Mouse (Mus musculus): ENCODE measurements around the gene Shcbp1l.

DNA sequence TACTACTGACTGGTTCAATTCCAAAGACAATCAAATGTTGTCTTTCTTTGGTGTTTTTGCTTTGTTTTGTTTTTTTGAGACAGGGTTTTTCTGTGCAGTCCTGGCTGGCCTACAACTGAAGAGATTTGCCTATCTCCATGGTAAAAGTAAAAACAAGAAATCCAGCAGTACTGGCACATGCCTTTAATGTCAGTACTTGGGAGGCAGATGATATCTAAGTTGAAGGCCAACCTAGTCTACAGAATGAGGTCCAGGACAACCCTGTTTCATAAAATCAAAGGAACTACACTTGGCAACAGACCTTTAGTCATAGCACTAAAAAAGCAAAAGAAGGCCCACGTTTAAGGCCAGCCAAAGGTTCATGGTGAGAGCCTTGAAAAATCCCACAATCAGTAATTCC is 36.8 kb downstream of the Shcbp1l start:
- no peak for TF ChIP-seq CTCF (IDR thresholded peaks at IDR 0.05; ENCODE audit: low read depth, low read length)
- no peak for TF ChIP-seq POLR2A (IDR thresholded peaks at IDR 0.05; ENCODE audit: extremely low read depth, insufficient read depth, low read length)

All from liver, adult 2 months (tissue).